Mouse (Mus musculus): ENCODE data around the gene Prrxl1. TPM values are rescaled to one million over a fixed set of nuclear protein-coding genes. Genes with fewer than 3 reads are reported as not detected.
A peak's percentile ranks its signal among the peaks of the same experiment; 100 is the strongest.

Prrxl1 gene
- polyA plus RNA-seq, 1 experiment: 0.08 TPM

DNA sequence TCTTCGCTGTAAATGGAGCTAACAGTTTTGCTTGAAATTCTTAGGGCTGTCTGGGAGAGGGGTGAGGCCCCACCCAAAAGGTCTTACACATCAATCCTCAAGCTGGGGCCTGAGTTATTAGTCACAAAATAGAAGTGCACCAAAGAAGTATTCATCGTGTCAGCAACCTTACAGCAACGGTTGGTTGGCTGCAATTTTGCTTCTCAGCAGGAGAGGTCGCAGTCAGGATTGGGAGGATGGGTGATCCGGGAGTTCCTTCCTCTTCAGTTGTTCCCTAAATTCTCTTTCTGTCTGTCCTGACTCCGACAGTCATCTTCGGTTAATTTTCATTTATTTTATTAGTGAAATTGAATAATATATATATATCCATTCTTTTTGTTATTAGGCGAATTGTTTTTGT, 26.7 kb upstream of the Prrxl1 start:
- no peaks in the 10 kb centered on the region for H3K27me3 ChIP-seq (ENCODE audit: control insufficient read depth, insufficient read depth, low read length)
- H3K36me3 ChIP-seq (ENCODE audit: control insufficient read depth, insufficient read depth, low read length): peaks cover 31% of the 10 kb centered on the region
- WGBS: 93% methylated on average over 8 of the region's 8 CpGs
- no peak for DNase-seq
- no peak for TF ChIP-seq POLR2A (IDR thresholded peaks at IDR 0.05; ENCODE audit: control insufficient read depth, extremely low read depth, insufficient read depth, low read length, poor library complexity)
- TF ChIP-seq CTCF (IDR thresholded peaks at IDR 0.05; ENCODE audit: borderline replicate concordance, control insufficient read depth, extremely low read depth, insufficient read depth, low read length, poor library complexity): no peak
- no peaks in the 10 kb centered on the region for H3K4me1 ChIP-seq (replicated peaks; ENCODE audit: control insufficient read depth, insufficient read depth, low read length)
- H3K27ac ChIP-seq (ENCODE audit: control insufficient read depth, insufficient read depth, low read length): no peak overlapping the region
- no peak overlapping the region for H3K4me3 ChIP-seq (ENCODE audit: control insufficient read depth, insufficient read depth, low read length)

GRCm38 (mm10) chr14:32578420-32578819, 20.8 kb upstream of the Prrxl1 start:
- Histone ChIP-seq H3K27ac (ENCODE audit: control insufficient read depth, insufficient read depth, low read length) (no peak overlapping the region), H3K27me3 (ENCODE audit: control insufficient read depth, insufficient read depth, low read length) (no peaks in the 10 kb centered on the region), H3K4me1 (replicated peaks; ENCODE audit: control insufficient read depth, insufficient read depth, low read length) (no peaks in the 10 kb centered on the region), H3K4me3 (ENCODE audit: control insufficient read depth, insufficient read depth, low read length) (no peak overlapping the region), H3K36me3 (ENCODE audit: control insufficient read depth, insufficient read depth, low read length) (peaks cover 19% of the 10 kb centered on the region)
- DNase-seq: no peak
- no peak for TF ChIP-seq POLR2A (IDR thresholded peaks at IDR 0.05; ENCODE audit: control insufficient read depth, extremely low read depth, insufficient read depth, low read length, poor library complexity)
- no peak for TF ChIP-seq CTCF (IDR thresholded peaks at IDR 0.05; ENCODE audit: borderline replicate concordance, control insufficient read depth, extremely low read depth, insufficient read depth, low read length, poor library complexity)
- WGBS: 98% methylated on average over 2 of the region's 2 CpGs

DNA sequence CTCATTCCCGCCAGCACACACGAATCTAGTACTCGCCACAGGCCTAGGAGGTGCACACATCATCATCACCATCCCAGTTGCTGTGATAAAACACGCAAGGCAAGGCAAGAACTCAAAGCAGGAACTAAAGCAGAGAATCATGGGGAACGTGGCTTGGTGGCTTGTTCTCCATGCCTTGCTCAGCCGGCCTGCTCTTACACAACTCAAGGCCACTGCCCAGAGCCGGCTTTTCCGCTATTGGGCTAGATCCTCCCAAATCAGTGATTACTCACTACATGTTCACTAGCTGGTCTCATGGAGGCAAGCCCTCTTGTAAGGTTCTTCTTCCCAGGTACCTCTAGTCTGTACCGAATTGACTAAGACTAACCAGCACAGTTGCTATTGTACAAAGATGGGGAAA, 15.5 kb upstream of the Prrxl1 start:
- H3K4me3 ChIP-seq (ENCODE audit: control insufficient read depth, insufficient read depth, low read length): no peak overlapping the region
- WGBS: 92% methylated on average over 9 of the region's 9 CpGs
- no peak for TF ChIP-seq CTCF (IDR thresholded peaks at IDR 0.05; ENCODE audit: borderline replicate concordance, control insufficient read depth, extremely low read depth, insufficient read depth, low read length, poor library complexity)
- no peak for TF ChIP-seq POLR2A (IDR thresholded peaks at IDR 0.05; ENCODE audit: control insufficient read depth, extremely low read depth, insufficient read depth, low read length, poor library complexity)
- H3K27me3 ChIP-seq (ENCODE audit: control insufficient read depth, insufficient read depth, low read length): no peaks in the 10 kb centered on the region
- no peaks in the 10 kb centered on the region for H3K4me1 ChIP-seq (replicated peaks; ENCODE audit: control insufficient read depth, insufficient read depth, low read length)
- no peaks in the 10 kb centered on the region for H3K36me3 ChIP-seq (ENCODE audit: control insufficient read depth, insufficient read depth, low read length)
- no peak overlapping the region for H3K27ac ChIP-seq (ENCODE audit: control insufficient read depth, insufficient read depth, low read length)
- DNase-seq: no peak

DNA sequence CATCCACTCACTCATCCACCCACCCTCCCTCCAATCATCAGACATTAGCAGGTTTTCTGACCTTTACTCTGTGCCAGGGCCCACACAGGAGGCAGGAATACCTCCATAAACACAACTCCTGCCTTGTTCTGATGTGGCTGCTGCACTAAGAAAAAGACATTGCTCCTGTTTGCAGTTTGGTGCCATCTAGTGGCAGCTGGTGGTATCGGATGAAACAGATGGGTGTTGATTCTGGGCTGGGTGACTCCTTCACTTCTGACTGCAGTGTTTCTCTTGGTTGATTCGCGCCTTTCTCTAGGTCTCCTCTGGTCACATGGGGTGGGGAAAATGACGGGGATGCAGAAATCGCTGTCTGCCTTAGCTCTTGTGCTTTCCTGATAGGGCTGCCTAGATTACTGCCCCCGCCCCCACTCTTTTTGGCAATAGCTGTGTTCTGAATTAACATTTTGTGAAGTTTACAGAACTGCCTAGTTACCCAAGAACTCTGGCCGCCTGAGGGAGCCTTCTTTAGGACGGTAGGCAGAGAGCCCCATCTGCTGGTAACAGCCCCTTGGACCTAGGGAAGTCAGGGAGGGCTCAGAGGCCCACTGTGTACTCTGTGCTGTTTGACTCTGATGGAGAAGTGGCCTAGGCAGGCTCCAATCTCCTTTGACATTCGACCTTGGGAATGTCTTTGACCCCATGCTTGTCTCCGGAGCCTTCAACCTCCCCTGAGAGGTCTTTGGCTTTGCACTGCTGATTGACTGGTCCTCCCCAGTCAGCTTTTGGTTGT, 12.0 kb upstream of the Prrxl1 start:
- Histone ChIP-seq H3K27me3 (ENCODE audit: control insufficient read depth, insufficient read depth, low read length) (no peaks in the 10 kb centered on the region), H3K4me3 (ENCODE audit: control insufficient read depth, insufficient read depth, low read length) (no peak overlapping the region), H3K27ac (ENCODE audit: control insufficient read depth, insufficient read depth, low read length) (no peak overlapping the region), H3K36me3 (ENCODE audit: control insufficient read depth, insufficient read depth, low read length) (no peaks in the 10 kb centered on the region), H3K4me1 (replicated peaks; ENCODE audit: control insufficient read depth, insufficient read depth, low read length) (no peaks in the 10 kb centered on the region)
- 18% methylated on average over 10 of the region's 10 CpGs for WGBS
- peak; percentile 67 for DNase-seq
- TF ChIP-seq POLR2A (IDR thresholded peaks at IDR 0.05; ENCODE audit: control insufficient read depth, extremely low read depth, insufficient read depth, low read length, poor library complexity) (no peak), CTCF (IDR thresholded peaks at IDR 0.05; ENCODE audit: borderline replicate concordance, control insufficient read depth, extremely low read depth, insufficient read depth, low read length, poor library complexity) (no peak)

- 81% methylated on average over 3 of the region's 3 CpGs for WGBS
- DNase-seq: no peak
- H3K4me1 ChIP-seq (replicated peaks; ENCODE audit: control insufficient read depth, insufficient read depth, low read length): no peaks in the 10 kb centered on the region
These were observed 8.8 kb upstream of the Prrxl1 start for GRCm38 (mm10) chr14:32590377-32590776.

DNA sequence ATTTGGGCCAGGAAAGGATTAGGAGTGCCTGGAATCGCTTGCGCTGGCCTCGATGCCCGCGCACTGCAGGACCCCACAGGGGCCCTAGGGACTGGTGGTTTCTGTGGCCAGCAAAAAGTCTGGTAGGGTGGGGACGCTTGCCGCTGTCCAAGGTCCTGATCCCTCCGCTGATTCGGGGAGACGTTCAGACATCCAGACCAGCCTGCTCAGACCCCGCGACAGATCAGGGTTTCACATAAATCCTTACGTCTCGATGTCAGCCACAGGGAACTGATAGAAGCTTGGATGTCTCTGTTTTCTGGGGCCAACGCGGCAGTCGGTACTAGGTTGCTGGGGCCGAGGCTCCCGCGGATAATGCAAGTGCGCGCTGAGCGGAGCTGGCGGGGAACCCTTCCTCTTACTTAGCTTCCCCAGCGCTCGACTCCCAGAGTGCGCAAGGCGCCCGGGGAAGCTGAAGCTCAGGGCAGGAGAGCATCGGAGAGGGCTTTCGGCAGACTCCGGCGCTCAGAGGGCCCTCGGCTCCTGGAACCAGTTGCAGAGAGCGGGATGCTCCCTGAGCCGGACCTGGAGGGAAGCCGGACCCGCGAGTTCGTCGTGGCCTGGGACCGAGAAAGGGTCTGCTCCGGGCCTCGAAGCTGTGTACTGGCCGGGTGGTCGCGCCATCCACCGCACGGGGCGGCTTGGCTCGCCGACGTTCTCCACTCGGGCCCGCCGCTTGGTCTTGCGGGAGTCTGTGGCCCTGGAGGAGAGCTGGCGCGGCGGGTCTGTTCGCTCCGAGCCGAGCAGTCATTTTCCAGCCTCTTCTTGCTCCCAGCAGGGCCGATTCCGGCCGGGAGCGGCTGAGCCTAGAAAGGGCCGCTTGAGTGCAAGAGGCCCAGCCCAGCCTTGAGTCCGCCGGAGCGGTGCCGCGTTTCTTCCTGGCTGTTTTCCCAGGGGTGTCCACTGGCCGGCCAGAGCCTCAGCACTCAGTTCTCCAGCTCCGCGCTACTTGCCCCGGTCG, 1.7 kb upstream of the Prrxl1 start:
- Histone ChIP-seq H3K4me1 (replicated peaks; ENCODE audit: control insufficient read depth, insufficient read depth, low read length) (no peaks in the 10 kb centered on the region), H3K27me3 (ENCODE audit: control insufficient read depth, insufficient read depth, low read length) (peaks cover 13% of the 10 kb centered on the region), H3K27ac (ENCODE audit: control insufficient read depth, insufficient read depth, low read length) (no peak overlapping the region), H3K4me3 (ENCODE audit: control insufficient read depth, insufficient read depth, low read length) (no peak overlapping the region), H3K36me3 (ENCODE audit: control insufficient read depth, insufficient read depth, low read length) (no peaks in the 10 kb centered on the region)
- DNase-seq: peak; percentile 52
- WGBS: 5% methylated on average over 78 of the region's 78 CpGs
- TF ChIP-seq POLR2A (IDR thresholded peaks at IDR 0.05; ENCODE audit: control insufficient read depth, extremely low read depth, insufficient read depth, low read length, poor library complexity) (no peak), CTCF (IDR thresholded peaks at IDR 0.05; ENCODE audit: borderline replicate concordance, control insufficient read depth, extremely low read depth, insufficient read depth, low read length, poor library complexity) (no peak)

More at GRCm38 (mm10) chr14:32590377-32590776, 8.8 kb upstream of the Prrxl1 start:
- TF ChIP-seq POLR2A (IDR thresholded peaks at IDR 0.05; ENCODE audit: control insufficient read depth, extremely low read depth, insufficient read depth, low read length, poor library complexity): no peak
- no peak for TF ChIP-seq CTCF (IDR thresholded peaks at IDR 0.05; ENCODE audit: borderline replicate concordance, control insufficient read depth, extremely low read depth, insufficient read depth, low read length, poor library complexity)
- H3K27me3 ChIP-seq (ENCODE audit: control insufficient read depth, insufficient read depth, low read length): no peaks in the 10 kb centered on the region
- H3K36me3 ChIP-seq (ENCODE audit: control insufficient read depth, insufficient read depth, low read length): no peaks in the 10 kb centered on the region
- no peak overlapping the region for H3K4me3 ChIP-seq (ENCODE audit: control insufficient read depth, insufficient read depth, low read length)
- no peak overlapping the region for H3K27ac ChIP-seq (ENCODE audit: control insufficient read depth, insufficient read depth, low read length)

All from thymus, adult 2 months (tissue).